Mouse (Mus musculus): ENCODE results near the gene Kcnj12. TPM values are rescaled to one million over a fixed set of nuclear protein-coding genes. Genes with fewer than 3 reads are reported as not detected.

Kcnj12 gene
- polyA plus RNA-seq, 1 experiment from 2014 or later: 2.9 TPM

DNA sequence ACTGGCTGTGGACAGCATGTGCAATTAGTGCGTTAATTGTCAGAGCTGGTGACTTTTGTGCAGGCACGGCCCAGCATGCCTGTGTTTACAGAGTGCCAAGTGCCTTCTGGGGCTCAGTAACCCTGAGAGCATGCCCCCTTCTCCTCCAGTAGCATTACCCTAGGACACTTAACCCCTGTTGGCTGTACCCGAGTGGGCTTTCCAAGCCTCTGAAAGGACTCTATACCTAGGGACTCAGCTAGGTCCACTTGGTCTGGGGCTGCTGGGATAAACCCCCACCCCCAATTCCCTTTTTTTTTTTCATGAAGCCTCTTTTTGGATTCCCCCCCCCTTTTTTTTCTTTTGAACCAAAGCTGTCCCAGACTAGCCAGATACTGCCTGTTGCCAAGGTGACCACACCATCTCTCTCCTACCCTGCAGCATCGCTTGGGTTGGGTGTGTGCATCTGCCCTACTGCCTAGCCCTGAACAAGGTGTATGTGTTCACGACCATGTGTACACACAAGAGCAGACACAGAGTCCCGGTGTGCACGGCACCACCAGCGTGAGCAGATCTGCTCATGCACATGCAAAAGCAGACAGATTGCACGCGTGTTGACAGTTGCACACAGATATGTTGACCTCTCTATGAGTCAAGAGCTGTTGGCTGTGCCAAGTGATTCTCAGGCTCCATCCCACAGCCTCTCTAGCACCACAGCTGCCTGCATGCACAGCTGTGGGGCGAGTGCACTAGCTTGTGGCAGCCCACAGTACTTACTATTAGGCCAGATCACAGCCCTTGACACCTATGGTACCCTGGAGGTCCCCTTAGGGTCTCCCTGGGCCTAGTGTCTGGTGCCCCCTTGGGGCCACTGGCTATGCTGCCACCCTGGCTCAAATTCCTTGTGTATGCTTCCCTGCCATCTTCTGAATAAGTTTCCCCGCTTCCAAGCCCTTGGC lies 21.0 kb downstream of the Kcnj12 start:
- WGBS: 79% methylated on average over 12 of the region's 12 CpGs
- peak overlapping the region; percentile 54; the same call in 1 of the 2 replicates for H3K27ac ChIP-seq
- no peaks in the 10 kb centered on the region for H3K36me3 ChIP-seq
- peak; percentile 23 for DNase-seq (ENCODE audit: low spot score)
- H3K4me1 ChIP-seq (replicated peaks): peaks cover 42% of the 10 kb centered on the region
- H3K9me3 ChIP-seq: no peaks in the 10 kb centered on the region
- H3K27me3 ChIP-seq (ENCODE audit: insufficient read depth, poor library complexity, severe bottlenecking): no peaks in the 10 kb centered on the region
- H3K4me3 ChIP-seq: no peak overlapping the region

DNA sequence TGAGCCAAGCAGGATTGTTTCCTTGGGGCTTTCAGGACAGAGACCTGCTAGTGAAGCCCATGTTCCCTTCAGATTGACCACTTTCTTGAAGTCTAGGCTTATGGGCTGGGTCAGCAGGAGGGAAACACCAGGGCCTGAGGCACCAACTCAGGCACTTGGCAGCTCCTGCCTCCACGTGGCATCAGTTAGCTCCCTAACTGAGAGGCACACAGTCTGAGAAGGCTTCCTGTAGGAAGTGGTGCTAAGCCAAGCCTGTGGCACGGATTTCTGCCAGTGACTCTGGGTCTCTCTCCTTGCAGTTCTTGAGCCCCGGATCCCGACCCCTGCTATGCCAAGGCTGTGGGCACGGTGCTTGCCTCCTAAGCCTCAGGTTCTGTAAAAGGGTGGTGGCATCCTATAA lies 22.4 kb downstream of the Kcnj12 start:
- no peak overlapping the region for H3K4me3 ChIP-seq
- no peak overlapping the region for H3K27ac ChIP-seq
- H3K27me3 ChIP-seq (ENCODE audit: insufficient read depth, poor library complexity, severe bottlenecking): no peaks in the 10 kb centered on the region
- no peaks in the 10 kb centered on the region for H3K9me3 ChIP-seq
- 83% methylated on average over 5 of the region's 5 CpGs for WGBS
- no peaks in the 10 kb centered on the region for H3K36me3 ChIP-seq
- DNase-seq (ENCODE audit: low spot score): no peak
- peaks cover 40% of the 10 kb centered on the region for H3K4me1 ChIP-seq (replicated peaks)

DNA sequence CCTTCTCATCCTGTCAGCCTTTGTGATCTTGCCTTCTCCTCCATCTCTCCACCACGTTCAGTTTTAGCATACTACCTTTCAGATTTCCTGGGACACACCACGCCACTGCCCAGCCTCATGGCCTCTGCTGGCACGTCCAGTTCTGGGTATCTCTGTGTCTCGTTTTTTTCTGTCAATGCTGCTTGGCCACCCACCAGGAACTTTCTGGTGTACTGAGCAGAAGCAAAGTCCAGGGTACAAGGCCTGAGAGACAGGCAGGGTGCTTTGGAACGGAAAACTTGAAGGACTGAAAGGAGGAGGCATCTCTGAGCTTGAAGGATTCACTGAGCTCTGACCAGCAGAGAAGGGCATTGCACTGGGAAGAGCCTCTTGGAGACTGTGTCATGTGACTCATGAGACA lies 25.1 kb downstream of the Kcnj12 start:
- peaks cover 31% of the 10 kb centered on the region for H3K4me1 ChIP-seq (replicated peaks)
- WGBS: 82% methylated on average over 5 of the region's 5 CpGs
- no peak overlapping the region for H3K27ac ChIP-seq
- H3K9me3 ChIP-seq: no peaks in the 10 kb centered on the region
- H3K27me3 ChIP-seq (ENCODE audit: insufficient read depth, poor library complexity, severe bottlenecking): no peaks in the 10 kb centered on the region
- DNase-seq (ENCODE audit: low spot score): no peak
- H3K36me3 ChIP-seq: no peaks in the 10 kb centered on the region
- no peak overlapping the region for H3K4me3 ChIP-seq

DNA sequence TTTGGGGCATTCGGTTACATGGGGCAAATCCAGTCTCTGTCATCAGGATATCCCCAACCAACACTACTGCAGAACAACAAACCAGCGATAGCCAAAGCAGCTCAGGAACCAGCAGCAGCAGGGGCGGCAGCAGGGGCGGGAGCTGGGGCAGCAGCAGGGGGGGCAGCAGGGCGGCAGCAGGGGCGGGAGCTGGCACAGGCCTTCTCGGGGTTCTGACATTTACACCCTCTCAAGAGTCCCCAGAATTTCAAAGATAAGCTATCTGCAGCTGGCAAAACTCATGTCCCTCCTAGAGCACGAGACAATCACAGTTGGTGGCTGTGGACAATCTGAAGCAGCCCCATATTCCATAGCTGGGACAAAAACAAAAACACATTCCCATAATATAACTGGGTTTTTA lies 28.8 kb downstream of the Kcnj12 start:
- WGBS: 48% methylated on average over 8 of the region's 8 CpGs
- H3K27me3 ChIP-seq (ENCODE audit: insufficient read depth, poor library complexity, severe bottlenecking): no peaks in the 10 kb centered on the region
- DNase-seq (ENCODE audit: low spot score): no peak
- H3K4me3 ChIP-seq: no peak overlapping the region
- peaks cover 3% of the 10 kb centered on the region for H3K4me1 ChIP-seq (replicated peaks)
- H3K9me3 ChIP-seq: no peaks in the 10 kb centered on the region
- no peaks in the 10 kb centered on the region for H3K36me3 ChIP-seq
- H3K27ac ChIP-seq: no peak overlapping the region

DNA sequence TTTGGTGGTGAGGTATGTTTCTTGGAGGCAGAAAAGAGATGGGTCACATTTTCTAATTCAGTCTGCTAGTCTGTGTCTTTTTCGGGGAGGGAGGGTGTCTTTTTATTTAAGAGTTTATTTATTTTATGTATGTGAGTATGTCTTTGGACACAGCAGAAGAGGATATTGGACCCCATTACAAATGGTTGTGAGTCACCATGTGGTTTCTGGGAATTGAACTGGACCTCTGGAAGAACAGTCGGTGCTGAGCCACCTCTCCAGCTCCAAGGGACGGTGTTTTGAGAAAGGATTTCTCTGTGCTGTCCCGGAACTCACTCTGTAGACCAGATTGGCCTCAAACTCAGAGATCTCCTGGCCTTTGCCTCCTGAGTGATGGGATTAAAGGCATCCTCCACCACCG lies 34.5 kb downstream of the Kcnj12 start:
- Histone ChIP-seq H3K9me3 (no peaks in the 10 kb centered on the region), H3K4me1 (replicated peaks) (no peaks in the 10 kb centered on the region), H3K27ac (no peak overlapping the region), H3K36me3 (no peaks in the 10 kb centered on the region), H3K27me3 (ENCODE audit: insufficient read depth, poor library complexity, severe bottlenecking) (no peaks in the 10 kb centered on the region), H3K4me3 (no peak overlapping the region)
- WGBS: 75% methylated on average over 5 of the region's 5 CpGs
- DNase-seq (ENCODE audit: low spot score): no peak

GRCm38 (mm10) chr11:61059691-61060457 lies 37.5 kb downstream of the Kcnj12 start:
- Histone ChIP-seq H3K9me3 (no peaks in the 10 kb centered on the region), H3K27ac (no peak overlapping the region), H3K4me3 (no peak overlapping the region), H3K36me3 (no peaks in the 10 kb centered on the region), H3K4me1 (replicated peaks) (no peaks in the 10 kb centered on the region), H3K27me3 (ENCODE audit: insufficient read depth, poor library complexity, severe bottlenecking) (no peaks in the 10 kb centered on the region)
- 85% methylated on average over 10 of the region's 10 CpGs for WGBS
- DNase-seq (ENCODE audit: low spot score): no peak

- no peaks in the 10 kb centered on the region for H3K27me3 ChIP-seq (ENCODE audit: insufficient read depth, poor library complexity, severe bottlenecking)
- DNase-seq (ENCODE audit: low spot score): no peak
- 86% methylated on average over 4 of the region's 4 CpGs for WGBS
Measured at GRCm38 (mm10) chr11:61060634-61061033, 38.3 kb downstream of the Kcnj12 start.

GRCm38 (mm10) chr11:61062548-61063461 lies 40.4 kb downstream of the Kcnj12 start:
- no peak overlapping the region for H3K27ac ChIP-seq
- H3K36me3 ChIP-seq: no peaks in the 10 kb centered on the region
- H3K4me1 ChIP-seq (replicated peaks): no peaks in the 10 kb centered on the region
- no peaks in the 10 kb centered on the region for H3K9me3 ChIP-seq
- DNase-seq (ENCODE audit: low spot score): no peak
- 83% methylated on average over 18 of the region's 18 CpGs for WGBS
- H3K27me3 ChIP-seq (ENCODE audit: insufficient read depth, poor library complexity, severe bottlenecking): no peaks in the 10 kb centered on the region
- H3K4me3 ChIP-seq: no peak overlapping the region

More at GRCm38 (mm10) chr11:61060634-61061033, 38.3 kb downstream of the Kcnj12 start:
- Histone ChIP-seq H3K4me3 (no peak overlapping the region), H3K9me3 (no peaks in the 10 kb centered on the region), H3K36me3 (no peaks in the 10 kb centered on the region), H3K4me1 (replicated peaks) (no peaks in the 10 kb centered on the region), H3K27ac (no peak overlapping the region)

GRCm38 (mm10) chr11:61063503-61063902 lies 41.1 kb downstream of the Kcnj12 start:
- Histone ChIP-seq H3K27me3 (ENCODE audit: insufficient read depth, poor library complexity, severe bottlenecking) (no peaks in the 10 kb centered on the region), H3K27ac (no peak overlapping the region), H3K4me1 (replicated peaks) (no peaks in the 10 kb centered on the region), H3K9me3 (no peaks in the 10 kb centered on the region), H3K36me3 (no peaks in the 10 kb centered on the region), H3K4me3 (no peak overlapping the region)
- WGBS: 90% methylated on average over 6 of the region's 6 CpGs
- no peak for DNase-seq (ENCODE audit: low spot score)

DNA sequence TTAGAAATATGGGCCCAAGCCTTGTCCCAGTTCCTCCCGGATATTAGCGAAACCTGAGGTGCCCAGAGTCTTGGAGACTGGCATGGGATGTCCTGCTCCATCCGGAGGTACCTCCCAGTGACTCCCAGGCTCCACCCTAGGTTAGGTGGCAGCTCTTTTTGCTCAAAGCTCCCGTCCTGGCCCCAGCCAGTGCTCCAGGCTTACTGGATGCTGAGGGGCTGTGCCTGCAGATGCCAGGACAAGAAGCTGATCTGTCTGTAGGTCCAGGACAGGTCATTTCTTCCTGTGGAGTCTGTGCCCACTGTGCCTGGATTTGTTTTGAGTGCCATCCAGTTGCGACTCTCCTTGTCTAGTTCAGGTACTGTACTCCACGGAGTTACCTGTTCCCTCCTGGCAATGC lies 43.3 kb downstream of the Kcnj12 start:
- no peaks in the 10 kb centered on the region for H3K36me3 ChIP-seq
- no peaks in the 10 kb centered on the region for H3K27me3 ChIP-seq (ENCODE audit: insufficient read depth, poor library complexity, severe bottlenecking)
- H3K9me3 ChIP-seq: no peaks in the 10 kb centered on the region
- no peak for DNase-seq (ENCODE audit: low spot score)
- no peak overlapping the region for H3K27ac ChIP-seq
- no peak overlapping the region for H3K4me3 ChIP-seq
- no peaks in the 10 kb centered on the region for H3K4me1 ChIP-seq (replicated peaks)
- WGBS: 90% methylated on average over 6 of the region's 6 CpGs

GRCm38 (mm10) chr11:61067133-61067835 lies 44.9 kb downstream of the Kcnj12 start:
- Histone ChIP-seq H3K9me3 (no peaks in the 10 kb centered on the region), H3K4me3 (no peak overlapping the region), H3K27ac (no peak overlapping the region), H3K27me3 (ENCODE audit: insufficient read depth, poor library complexity, severe bottlenecking) (no peaks in the 10 kb centered on the region), H3K36me3 (no peaks in the 10 kb centered on the region), H3K4me1 (replicated peaks) (peaks cover 15% of the 10 kb centered on the region)
- no peak for DNase-seq (ENCODE audit: low spot score)
- WGBS: 88% methylated on average over 9 of the region's 9 CpGs

GRCm38 (mm10) chr11:61068866-61069265 lies 46.5 kb downstream of the Kcnj12 start:
- WGBS: 92% methylated on average over 10 of the region's 10 CpGs
- no peak overlapping the region for H3K4me3 ChIP-seq
- no peak for DNase-seq (ENCODE audit: low spot score)
- H3K9me3 ChIP-seq: no peaks in the 10 kb centered on the region
- no peak overlapping the region for H3K27ac ChIP-seq
- no peaks in the 10 kb centered on the region for H3K27me3 ChIP-seq (ENCODE audit: insufficient read depth, poor library complexity, severe bottlenecking)
- no peaks in the 10 kb centered on the region for H3K36me3 ChIP-seq
- H3K4me1 ChIP-seq (replicated peaks): peaks cover 22% of the 10 kb centered on the region
